Mouse (Mus musculus) liver, embryonic 11.5 days (tissue): Measurements from ENCODE around the gene Prpf31. TPM values are rescaled to one million over a fixed set of nuclear protein-coding genes. Genes with fewer than 3 reads are reported as not detected.
A peak's percentile ranks its signal among the peaks of the same experiment; 100 is the strongest.

Experiments
- ATAC-seq: fragments of 200-750 bp; cut with Nextera tagmentation; replicated peaks from 2 replicates; pipeline ENCODE4 v1.8.0; 2017; ENCODE audit warnings: moderate number of reproducible peaks, mild to moderate bottlenecking, moderate TSS enrichment, moderate library complexity; ENCODE audit not compliant: low FRiP score
- DNase-seq: peaks from one replicate; pipeline ENCODE4 v3.0.0-alpha.2; 2017; ENCODE audit warnings: low spot score
- H3K27ac ChIP-seq: fragments of 300-500 bp; sonication (generic); 2 replicates; pipeline ENCODE4 v1.5.1; 2014; ENCODE audit warnings: mild to moderate bottlenecking, low read depth, low read length, control low read depth
- H3K27me3 ChIP-seq: fragments of 300-500 bp; sonication (generic); replicated peaks from 2 replicates; pipeline ENCODE4 v1.6.1; 2014; ENCODE audit warnings: low read length, mixed read lengths; ENCODE audit not compliant: control insufficient read depth, insufficient read depth
- H3K36me3 ChIP-seq: fragments of 300-500 bp; sonication (generic); 2 replicates; pipeline ENCODE4 v1.6.1; 2014; ENCODE audit warnings: mild to moderate bottlenecking, low read length, moderate library complexity, mixed read lengths; ENCODE audit not compliant: control insufficient read depth, insufficient read depth
- H3K4me1 ChIP-seq: fragments of 300-500 bp; sonication (generic); replicated peaks from 2 replicates; pipeline ENCODE4 v1.6.1; 2014; ENCODE audit warnings: low read length, mixed read lengths; ENCODE audit not compliant: control insufficient read depth, insufficient read depth
- H3K4me2 ChIP-seq: fragments of 300-500 bp; sonication (generic); 2 replicates; pipeline ENCODE4 v1.6.1; 2014; ENCODE audit warnings: mild to moderate bottlenecking, control low read depth, moderate library complexity
- H3K4me3 ChIP-seq: fragments of 300-500 bp; sonication (generic); 2 replicates; pipeline ENCODE4 v1.5.1; 2014; ENCODE audit warnings: low read depth, low read length, control low read depth
- H3K9ac ChIP-seq: fragments of 300-500 bp; sonication (generic); 2 replicates; pipeline ENCODE4 v1.6.1; 2014; ENCODE audit warnings: low read depth, low read length, control low read depth
- H3K9me3 ChIP-seq: fragments of 300-500 bp; sonication (generic); 2 replicates; pipeline ENCODE4 v1.6.1; 2016; ENCODE audit warnings: low read length, inconsistent platforms, mixed read lengths; ENCODE audit not compliant: control insufficient read depth
- WGBS: fragments of 180-500 bp; shearing (Covaris S2); extraction: QIAGEN DNeasy Blood & Tissue Kit; methylation state at CpG from one replicate; pipeline ENCODE4 v1.1.7; 2014; 5-methylcytosine and 5-hydroxymethylcytosine counted together
- polyA plus RNA-seq: library from polyadenylated mRNA; unstranded; fragments of >200 nt; fragmentation: Nextera tagmentation; extraction: Ambion mirVana; gene quantifications from 2 replicates; pipeline ENCODE4 v1.2.1, GENCODE M21; 2014

The Prpf31 gene
- polyA plus RNA-seq, 1 experiment from 2014 or later: 136 TPM

GRCm38 (mm10) chr7:3644348-3644671 is 14.5 kb downstream of the Prpf31 start:
- Histone ChIP-seq H3K4me3 (peak overlapping the region; percentile 99), H3K4me1 (peaks cover 29% of the 10 kb centered on the region), H3K27me3 (no peaks in the 10 kb centered on the region), H3K27ac (peak overlapping the region; percentile 6), H3K9me3 (no peaks in the 10 kb centered on the region), H3K4me2 (peak overlapping the region; percentile 90), H3K36me3 (peaks cover 15% of the 10 kb centered on the region), H3K9ac (0 out of 2 replicates have a peak overlapping the region, but pooled peaks have one; percentile 20)
- WGBS: 0% methylated on average over 11 of the region's 11 CpGs
- ATAC-seq: no peak
- no peak for DNase-seq

DNA sequence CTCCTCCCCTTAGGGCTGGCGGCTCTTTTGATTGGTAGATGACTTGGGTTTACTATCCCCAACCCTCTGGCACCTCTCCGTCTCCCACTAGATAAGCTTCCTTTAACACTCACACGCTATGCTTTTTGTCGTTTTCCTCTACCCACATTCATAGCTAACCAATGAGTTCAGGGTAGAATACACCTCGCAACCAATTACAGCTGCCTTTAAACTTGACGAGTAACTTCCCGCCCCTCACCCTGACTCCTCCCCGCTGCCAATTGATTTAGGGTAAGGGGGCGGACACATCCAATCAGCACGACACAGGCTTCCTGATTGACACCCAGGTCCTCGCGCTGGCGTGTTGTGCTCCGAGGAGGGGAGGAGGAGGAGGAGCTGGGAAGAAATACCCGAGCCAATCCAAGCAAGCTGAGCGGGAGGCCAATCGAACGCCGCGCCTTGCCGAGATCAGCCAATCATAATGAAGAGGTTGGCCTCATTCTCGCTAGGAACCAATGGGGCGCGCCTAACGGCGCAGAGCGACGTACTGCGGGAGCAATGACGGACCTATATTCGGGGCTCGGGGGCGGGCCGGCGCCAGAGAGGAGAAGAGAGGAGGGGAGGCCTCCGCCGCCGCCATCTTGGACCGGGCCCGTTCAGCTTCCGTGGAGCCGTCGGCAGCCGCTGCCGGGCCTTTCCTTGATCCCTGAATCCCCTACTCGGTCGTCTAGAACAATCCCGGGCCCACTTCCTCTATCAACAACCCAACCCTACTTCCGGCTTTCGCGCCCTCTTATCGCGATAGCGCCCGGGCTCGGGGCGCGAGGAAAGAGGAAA is 15.1 kb downstream of the Prpf31 start, which contains the start of gene Cnot3:
Gene Cnot3 (plus strand): TSS at position 597 of the 816 bp plus-strand sequence.
- under 1% methylated on average over 55 of the region's 58 CpGs for WGBS
- ATAC-seq: peak; percentile 96

GRCm38 (mm10) chr7:3645488-3646025 is 15.8 kb downstream of the Prpf31 start:
- Histone ChIP-seq H3K4me2 (peak overlapping the region; percentile 90), H3K4me1 (peaks cover 29% of the 10 kb centered on the region), H3K9ac (peak overlapping the region; percentile 99), H3K36me3 (peaks cover 10% of the 10 kb centered on the region; the same call in 1 of the 2 replicates), H3K4me3 (peak overlapping the region; percentile 99), H3K27me3 (no peaks in the 10 kb centered on the region), H3K27ac (peak overlapping the region; percentile 98), H3K9me3 (no peaks in the 10 kb centered on the region)
- DNase-seq: no peak
- under 1% methylated on average over 53 of the region's 58 CpGs for WGBS
- peak; percentile 1; the same call in 1 of the 2 replicates for ATAC-seq

More for the DNA sequence above, 15.1 kb downstream of the Prpf31 start, which contains the start of gene Cnot3:
- H3K9ac ChIP-seq: peak within 1 kb of the TSS; percentile 99
- H3K27me3 ChIP-seq: no peaks in the 10 kb centered on the region
- peak; percentile 92 for DNase-seq
- peaks cover 29% of the 10 kb centered on the region for H3K4me1 ChIP-seq
- peaks cover 13% of the 10 kb centered on the region for H3K36me3 ChIP-seq
- peak within 1 kb of the TSS; percentile 90 for H3K4me2 ChIP-seq
- H3K27ac ChIP-seq: peak within 1 kb of the TSS; percentile 98
- H3K4me3 ChIP-seq: peak within 1 kb of the TSS; percentile 99
- H3K9me3 ChIP-seq: no peaks in the 10 kb centered on the region

DNA sequence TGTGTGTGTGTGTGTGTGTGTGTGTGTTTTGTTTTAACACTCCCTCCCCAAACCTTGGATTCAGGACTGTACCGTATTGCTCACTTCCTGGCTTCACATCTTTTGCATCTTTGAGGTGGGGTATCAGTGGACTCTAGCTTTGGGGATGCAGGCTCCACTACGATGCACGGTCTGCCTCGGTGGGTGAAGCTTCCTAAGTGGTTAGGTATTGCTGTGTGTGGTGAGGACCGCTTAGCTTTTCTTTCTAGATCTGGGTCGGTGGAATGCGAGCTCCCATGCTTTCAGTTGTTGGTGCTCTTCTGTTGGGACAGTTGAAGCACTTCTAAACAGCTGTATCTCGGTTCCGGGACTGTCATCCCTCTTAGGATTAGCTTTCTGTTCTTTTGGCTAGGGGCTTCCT is 16.4 kb downstream of the Prpf31 start:
- Histone ChIP-seq H3K27ac (no peak overlapping the region), H3K4me3 (peak overlapping the region; percentile 99), H3K36me3 (peaks cover 12% of the 10 kb centered on the region), H3K9me3 (no peaks in the 10 kb centered on the region), H3K4me1 (peaks cover 29% of the 10 kb centered on the region), H3K9ac (peak overlapping the region; percentile 99), H3K4me2 (peak overlapping the region; percentile 90), H3K27me3 (no peaks in the 10 kb centered on the region)
- DNase-seq (no peak), ATAC-seq (no peak)
- 15% methylated on average over 9 of the region's 9 CpGs for WGBS

- Histone ChIP-seq H3K4me2 (peak overlapping the region; percentile 90), H3K4me1 (peaks cover 29% of the 10 kb centered on the region), H3K27me3 (no peaks in the 10 kb centered on the region), H3K9me3 (no peaks in the 10 kb centered on the region), H3K36me3 (peaks cover 13% of the 10 kb centered on the region), H3K9ac (peak overlapping the region; percentile 99), H3K27ac (no peak overlapping the region), H3K4me3 (peak overlapping the region; percentile 99)
- ATAC-seq (no peak), DNase-seq (no peak)
- WGBS: 64% methylated on average over 4 of the region's 4 CpGs
Measured at GRCm38 (mm10) chr7:3646641-3647040, 16.9 kb downstream of the Prpf31 start.

- Histone ChIP-seq H3K4me3 (no peak overlapping the region), H3K9me3 (no peaks in the 10 kb centered on the region), H3K36me3 (peaks cover 91% of the 10 kb centered on the region), H3K9ac (no peak overlapping the region), H3K27ac (no peak overlapping the region), H3K4me1 (no peaks in the 10 kb centered on the region), H3K4me2 (no peak overlapping the region), H3K27me3 (no peaks in the 10 kb centered on the region)
- DNase-seq (no peak), ATAC-seq (no peak)
- 83% methylated on average over 4 of the region's 4 CpGs for WGBS
Measured at GRCm38 (mm10) chr7:3656966-3657365, 27.2 kb downstream of the Prpf31 start.

DNA sequence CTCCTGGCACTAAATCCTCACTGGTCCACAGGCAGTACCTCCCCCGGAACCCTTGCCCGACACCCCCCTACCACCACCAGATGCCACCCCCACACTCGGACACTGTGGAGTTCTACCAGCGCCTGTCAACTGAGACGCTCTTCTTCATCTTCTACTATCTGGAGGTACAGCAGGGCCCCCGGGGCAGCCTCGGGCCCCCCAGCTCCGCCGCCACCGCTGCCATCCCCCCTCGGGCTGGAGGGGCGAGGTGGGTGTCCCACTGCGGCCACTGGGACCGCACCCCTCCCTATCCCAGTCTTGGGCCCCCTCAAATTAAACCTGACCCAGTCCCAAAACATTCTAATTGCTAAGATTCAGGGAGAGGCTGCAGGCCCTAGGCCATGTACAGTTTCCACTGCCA is 28.8 kb downstream of the Prpf31 start:
- DNase-seq (no peak), ATAC-seq (no peak)
- Histone ChIP-seq H3K9ac (no peak overlapping the region), H3K9me3 (no peaks in the 10 kb centered on the region), H3K27ac (no peak overlapping the region), H3K27me3 (no peaks in the 10 kb centered on the region), H3K4me1 (peaks cover under 1% of the 10 kb centered on the region; the same call in 1 of the 2 replicates), H3K4me3 (no peak overlapping the region), H3K4me2 (no peak overlapping the region), H3K36me3 (peaks cover 84% of the 10 kb centered on the region)
- 93% methylated on average over 14 of the region's 14 CpGs for WGBS

DNA sequence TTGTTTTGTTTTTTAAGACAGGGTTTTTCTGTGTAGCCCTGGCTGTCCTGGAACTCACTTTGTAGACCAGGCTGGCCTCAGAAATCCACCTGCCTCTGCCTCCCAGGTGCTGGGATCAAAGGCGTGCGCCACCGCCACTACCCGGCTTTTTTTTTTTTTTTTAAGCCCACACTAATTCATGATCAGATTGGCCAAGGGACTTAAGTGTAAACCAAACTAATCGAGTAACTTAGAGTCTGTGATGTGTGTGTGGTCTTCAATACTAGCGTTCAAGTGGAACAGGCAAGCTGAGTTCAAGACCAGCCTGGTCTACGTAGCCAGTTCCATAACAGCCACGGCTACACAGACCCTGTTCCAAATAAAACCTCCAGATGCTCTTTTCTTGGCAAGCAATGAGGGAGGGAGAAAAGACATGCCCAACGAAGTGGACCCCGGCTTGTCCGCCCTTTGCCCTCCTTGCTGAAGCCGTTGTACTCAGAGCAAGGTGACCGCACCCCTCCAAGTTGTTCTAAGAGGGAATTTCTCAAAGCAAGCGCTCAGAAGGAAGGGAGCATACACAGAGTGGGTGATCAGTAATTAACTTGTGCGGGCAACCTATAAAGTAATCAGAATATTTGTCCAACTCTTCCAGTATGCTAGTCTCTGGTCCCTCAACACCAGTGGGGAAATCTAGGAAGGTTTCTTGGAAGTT is 34.9 kb downstream of the Prpf31 start:
- H3K27me3 ChIP-seq: no peaks in the 10 kb centered on the region
- DNase-seq: peak; percentile 49

More for the DNA sequence above, 34.9 kb downstream of the Prpf31 start:
- Histone ChIP-seq H3K4me3 (peak overlapping the region; percentile 71), H3K9me3 (no peaks in the 10 kb centered on the region), H3K4me1 (peaks cover 14% of the 10 kb centered on the region), H3K27ac (peak overlapping the region; percentile 79), H3K4me2 (peak overlapping the region; percentile 92), H3K36me3 (peaks cover 27% of the 10 kb centered on the region), H3K9ac (peak overlapping the region; percentile 82)
- peak; percentile 50 for ATAC-seq
- 28% methylated on average over 15 of the region's 15 CpGs for WGBS
